Mouse (Mus musculus) forebrain, embryonic 14.5 days (tissue): ENCODE data around the gene Cd300lf. TPM values are rescaled to one million over a fixed set of nuclear protein-coding genes. Genes with fewer than 3 reads are reported as not detected.

Experiments used
- ATAC-seq: fragments of 200-750 bp; cut with Nextera tagmentation; 2 replicates; pipeline ENCODE4 v1.8.0; 2017; ENCODE audit warnings: mild to moderate bottlenecking, moderate library complexity
- DNase-seq: peaks from one replicate; pipeline ENCODE4 v3.0.0-alpha.2; 2015; ENCODE audit warnings: low spot score
- H3K27ac ChIP-seq: fragments of 300-500 bp; sonication (generic); 2 replicates; pipeline ENCODE4 v1.5.1; 2014; ENCODE audit warnings: low read depth, mild to moderate bottlenecking, control low read depth, low read length, moderate library complexity
- H3K27me3 ChIP-seq: fragments of 300-500 bp; sonication (generic); replicated peaks from 2 replicates; pipeline ENCODE4 v1.6.1; 2014; ENCODE audit warnings: low read length, control low read depth, mixed read lengths; ENCODE audit not compliant: control insufficient read depth, insufficient read depth
- H3K36me3 ChIP-seq: fragments of 300-500 bp; sonication (generic); 2 replicates; pipeline ENCODE4 v1.6.1; 2014; ENCODE audit warnings: low read length, control low read depth; ENCODE audit not compliant: control insufficient read depth, insufficient read depth
- H3K4me1 ChIP-seq: fragments of 300-500 bp; sonication (generic); 2 replicates; pipeline ENCODE4 v1.6.1; 2014; ENCODE audit warnings: antibody characterized with exemption, low read length, control low read depth; ENCODE audit not compliant: control insufficient read depth, insufficient read depth
- H3K4me2 ChIP-seq: fragments of 300-500 bp; sonication (generic); 2 replicates; pipeline ENCODE4 v1.6.1; 2014; ENCODE audit warnings: mild to moderate bottlenecking, control low read depth, low read length
- H3K4me3 ChIP-seq: fragments of 300-500 bp; sonication (generic); 2 replicates; pipeline ENCODE4 v1.5.1; 2014; ENCODE audit warnings: low read depth, low read length, control low read depth
- H3K9ac ChIP-seq: fragments of 300-500 bp; sonication (generic); 2 replicates; pipeline ENCODE4 v1.6.1; 2014; ENCODE audit warnings: mild to moderate bottlenecking, low read length, control low read depth, moderate library complexity
- H3K9me3 ChIP-seq: fragments of 300-500 bp; sonication (generic); replicated peaks from 2 replicates; pipeline ENCODE4 v1.6.1; 2016; ENCODE audit warnings: low read length, control low read depth, mixed read lengths; ENCODE audit not compliant: control insufficient read depth
- WGBS: fragments of 180-500 bp; shearing (Covaris S2); extraction: QIAGEN DNeasy Blood & Tissue Kit; methylation state at CpG from one replicate; pipeline ENCODE4 v1.1.7; 2014; 5-methylcytosine and 5-hydroxymethylcytosine counted together
- polyA plus RNA-seq: library from polyadenylated mRNA; unstranded; fragments of >200 nt; fragmentation: Nextera tagmentation; extraction: Ambion mirVana; gene quantifications from 2 replicates; pipeline ENCODE4 v1.2.1, GENCODE M21; 2014

The Cd300lf gene
- polyA plus RNA-seq, 1 experiment from 2014 or later = not detected

- ATAC-seq (no peak), DNase-seq (peak; percentile 80)
- no peak overlapping the region for H3K9ac ChIP-seq
- H3K36me3 ChIP-seq = no peaks in the 10 kb centered on the region
- H3K4me3 ChIP-seq = no peak overlapping the region
- H3K4me2 ChIP-seq = no peak overlapping the region
- no peaks in the 10 kb centered on the region for H3K9me3 ChIP-seq
- H3K27ac ChIP-seq = no peak overlapping the region
- H3K4me1 ChIP-seq = peaks cover 6% of the 10 kb centered on the region; the same call in 1 of the 2 replicates
- WGBS = 38% methylated on average over 13 of the region's 13 CpGs
- H3K27me3 ChIP-seq = peaks cover 7% of the 10 kb centered on the region; the same call in 1 of the 2 replicates
Measured at GRCm38 (mm10) chr11:115080886-115081285, 52.9 kb downstream of the Cd300lf start.

- WGBS = 85% methylated on average over 5 of the region's 5 CpGs
- Histone ChIP-seq H3K4me2 (no peak overlapping the region), H3K9ac (no peak overlapping the region), H3K27ac (no peak overlapping the region), H3K9me3 (no peaks in the 10 kb centered on the region), H3K4me1 (no peaks in the 10 kb centered on the region), H3K36me3 (no peaks in the 10 kb centered on the region), H3K4me3 (no peak overlapping the region), H3K27me3 (no peaks in the 10 kb centered on the region; the same call in 1 of the 2 replicates)
- DNase-seq = no peak
- ATAC-seq = no peak
Measured at GRCm38 (mm10) chr11:115078680-115079079, 55.1 kb downstream of the Cd300lf start.

- Histone ChIP-seq H3K4me3 (no peak overlapping the region), H3K27ac (no peak overlapping the region), H3K36me3 (no peaks in the 10 kb centered on the region), H3K9ac (no peak overlapping the region), H3K4me2 (no peak overlapping the region), H3K4me1 (no peaks in the 10 kb centered on the region), H3K27me3 (no peaks in the 10 kb centered on the region; the same call in 1 of the 2 replicates), H3K9me3 (no peaks in the 10 kb centered on the region)
- ATAC-seq = no peak
- no peak for DNase-seq
- 91% methylated on average over 1 of the region's 1 CpGs for WGBS
Measured at GRCm38 (mm10) chr11:115077436-115077835, 56.4 kb downstream of the Cd300lf start.

- no peak overlapping the region for H3K4me2 ChIP-seq
- no peaks in the 10 kb centered on the region for H3K4me1 ChIP-seq
- DNase-seq (no peak), ATAC-seq (no peak)
- no peaks in the 10 kb centered on the region for H3K9me3 ChIP-seq
- no peak overlapping the region for H3K27ac ChIP-seq
- 92% methylated on average over 5 of the region's 5 CpGs for WGBS
- H3K36me3 ChIP-seq = no peaks in the 10 kb centered on the region
- H3K4me3 ChIP-seq = no peak overlapping the region
- H3K27me3 ChIP-seq = no peaks in the 10 kb centered on the region
- H3K9ac ChIP-seq = no peak overlapping the region
Measured at GRCm38 (mm10) chr11:115075859-115076258, 57.9 kb downstream of the Cd300lf start.

- Histone ChIP-seq H3K27ac (no peak overlapping the region), H3K4me1 (no peaks in the 10 kb centered on the region), H3K36me3 (no peaks in the 10 kb centered on the region), H3K27me3 (no peaks in the 10 kb centered on the region), H3K4me2 (no peak overlapping the region), H3K4me3 (no peak overlapping the region), H3K9ac (no peak overlapping the region), H3K9me3 (no peaks in the 10 kb centered on the region)
- 86% methylated on average over 7 of the region's 7 CpGs for WGBS
- ATAC-seq = no peak
- no peak for DNase-seq
Measured at GRCm38 (mm10) chr11:115075407-115075806, 58.4 kb downstream of the Cd300lf start.

GRCm38 (mm10) chr11:115073002-115073401 lies 60.8 kb downstream of the Cd300lf start:
- 64% methylated on average over 5 of the region's 5 CpGs for WGBS
- H3K4me1 ChIP-seq = no peaks in the 10 kb centered on the region
- H3K4me3 ChIP-seq = no peak overlapping the region
- H3K27me3 ChIP-seq = no peaks in the 10 kb centered on the region
- no peak overlapping the region for H3K4me2 ChIP-seq
- ATAC-seq (no peak), DNase-seq (no peak)
- H3K9me3 ChIP-seq = no peaks in the 10 kb centered on the region
- H3K9ac ChIP-seq = no peak overlapping the region
- no peak overlapping the region for H3K27ac ChIP-seq
- H3K36me3 ChIP-seq = no peaks in the 10 kb centered on the region

GRCm38 (mm10) chr11:115071631-115072294 lies 62.0 kb downstream of the Cd300lf start:
- DNase-seq (peak; percentile 35), ATAC-seq (no peak)
- WGBS = 25% methylated on average over 14 of the region's 14 CpGs
- Histone ChIP-seq H3K27ac (no peak overlapping the region), H3K9ac (no peak overlapping the region), H3K4me3 (no peak overlapping the region), H3K27me3 (no peaks in the 10 kb centered on the region), H3K4me1 (no peaks in the 10 kb centered on the region), H3K9me3 (no peaks in the 10 kb centered on the region), H3K36me3 (no peaks in the 10 kb centered on the region), H3K4me2 (peak overlapping the region; percentile 16; the same call in 1 of the 2 replicates)

GRCm38 (mm10) chr11:115071015-115071551 lies 62.7 kb downstream of the Cd300lf start:
- H3K27ac ChIP-seq = no peak overlapping the region
- WGBS = 14% methylated on average over 9 of the region's 9 CpGs
- H3K4me1 ChIP-seq = no peaks in the 10 kb centered on the region
- H3K9ac ChIP-seq = no peak overlapping the region
- ATAC-seq = no peak
- no peaks in the 10 kb centered on the region for H3K9me3 ChIP-seq
- DNase-seq = no peak
- H3K4me3 ChIP-seq = no peak overlapping the region
- H3K36me3 ChIP-seq = no peaks in the 10 kb centered on the region
- H3K4me2 ChIP-seq = peak overlapping the region; percentile 16; the same call in 1 of the 2 replicates
- no peaks in the 10 kb centered on the region for H3K27me3 ChIP-seq

- DNase-seq = no peak
- no peak overlapping the region for H3K4me2 ChIP-seq
- no peak overlapping the region for H3K27ac ChIP-seq
- H3K36me3 ChIP-seq = no peaks in the 10 kb centered on the region
- no peaks in the 10 kb centered on the region for H3K9me3 ChIP-seq
- H3K4me1 ChIP-seq = no peaks in the 10 kb centered on the region
- H3K4me3 ChIP-seq = no peak overlapping the region
- no peak for ATAC-seq
- H3K9ac ChIP-seq = no peak overlapping the region
- 80% methylated on average over 6 of the region's 6 CpGs for WGBS
- no peaks in the 10 kb centered on the region for H3K27me3 ChIP-seq
Measured at GRCm38 (mm10) chr11:115066768-115067167, 67.0 kb downstream of the Cd300lf start.
